ENCODE assay signal across 9 mouse cellular contexts in genomic region chr9:114842886-114843285, GRCm38 (mm10). TPM values are rescaled to one million over a fixed set of nuclear protein-coding genes. Genes with fewer than 3 reads are reported as not detected.
DNase-seq lines count a peak whose midpoint lies in the region; ATAC-seq and TF ChIP-seq lines count a peak whose summit lies in the region.
"Had no signal": no experiment of that assay in that cellular context is flagged by ENCODE, and none has a peak within 500 bp of the region (broad histone marks: within the 10 kb centered on the region; RNA-seq: fewer than 3 reads in every experiment).

No protein-coding gene starts in this region.

- H3K27ac ChIP-seq in forebrain, embryonic 11.5 days (ENCODE audit: low read depth, low read length) = no peak overlapping the region
- no peak overlapping the region for H3K27ac ChIP-seq in hindbrain, embryonic 10.5 days
- no peak overlapping the region for H3K27ac ChIP-seq in limb, embryonic 14.5 days (replicated peaks; ENCODE audit: low read depth, low read length)
- H3K27ac ChIP-seq in midbrain, embryonic 16.5 days (ENCODE audit: low read length) = no peak overlapping the region
- H3K27ac ChIP-seq: macrophage had no signal

- H3K36me3 ChIP-seq in forebrain, embryonic 11.5 days (ENCODE audit: control insufficient read depth, insufficient read depth, low read length) = no peaks in the 10 kb centered on the region
- peaks cover 4% of the 10 kb centered on the region; the same call in 1 of the 2 replicates for H3K36me3 ChIP-seq in hindbrain, embryonic 10.5 days
- H3K36me3 ChIP-seq in limb, embryonic 14.5 days (ENCODE audit: control insufficient read depth, insufficient read depth, low read length) = no peaks in the 10 kb centered on the region
- no peaks in the 10 kb centered on the region for H3K36me3 ChIP-seq in midbrain, embryonic 16.5 days (ENCODE audit: control insufficient read depth, insufficient read depth, low read length)

- peaks cover 6% of the 10 kb centered on the region; the same call in 1 of the 2 replicates for H3K4me1 ChIP-seq in forebrain, embryonic 11.5 days (replicated peaks; ENCODE audit: control insufficient read depth, insufficient read depth, low read length)
- H3K4me1 ChIP-seq in hindbrain, embryonic 10.5 days (replicated peaks) = peaks cover 27% of the 10 kb centered on the region
- H3K4me1 ChIP-seq in limb, embryonic 14.5 days (ENCODE audit: control insufficient read depth, insufficient read depth, low read length) = peaks cover 9% of the 10 kb centered on the region; the same call in 1 of the 2 replicates
- peaks cover 2% of the 10 kb centered on the region; the same call in 1 of the 2 replicates for H3K4me1 ChIP-seq in midbrain, embryonic 16.5 days (ENCODE audit: control insufficient read depth, insufficient read depth, low read length)

- H3K4me2 ChIP-seq in forebrain, embryonic 11.5 days (ENCODE audit: low read depth, low read length, severe bottlenecking) = peak overlapping the region; percentile 98
- H3K4me2 ChIP-seq in limb, embryonic 14.5 days (replicated peaks; ENCODE audit: low read depth, low read length, severe bottlenecking) = peak overlapping the region; percentile 98
- H3K4me2 ChIP-seq in midbrain, embryonic 16.5 days (ENCODE audit: low read length) = peak overlapping the region; percentile 100; the same call in 1 of the 2 replicates

- peak; percentile 47 for DNase-seq in adrenal gland, postnatal 10 days
- DNase-seq in forebrain, embryonic 11.5 days (ENCODE audit: low spot score) = peak; percentile 55
- no peak for DNase-seq in hindbrain, embryonic 10.5 days (ENCODE audit: low spot score)
- DNase-seq in limb, embryonic 14.5 days (ENCODE audit: low spot score) = no peak
- DNase-seq in right cerebral cortex, postnatal 4 days = no peak
- DNase-seq in layer of hippocampus, postnatal 10 days (ENCODE audit: low spot score in 2 of 2) = no peak

- WGBS in forebrain, embryonic 11.5 days = 15% methylated on average over 9 of the region's 9 CpGs
- 20% methylated on average over 9 of the region's 9 CpGs for WGBS in hindbrain, embryonic 10.5 days
- 38% methylated on average over 9 of the region's 9 CpGs for WGBS in limb, embryonic 14.5 days
- WGBS in midbrain, embryonic 16.5 days = 30% methylated on average over 9 of the region's 9 CpGs

- no peaks in the 10 kb centered on the region for H3K9me3 ChIP-seq in forebrain, embryonic 11.5 days (ENCODE audit: control insufficient read depth, low read length)
- H3K9me3 ChIP-seq in hindbrain, embryonic 10.5 days = no peaks in the 10 kb centered on the region
- no peaks in the 10 kb centered on the region for H3K9me3 ChIP-seq in limb, embryonic 14.5 days (ENCODE audit: control insufficient read depth, low read length)
- no peaks in the 10 kb centered on the region for H3K9me3 ChIP-seq in midbrain, embryonic 16.5 days (replicated peaks; ENCODE audit: control insufficient read depth, low read length, poor library complexity, severe bottlenecking)

- no peaks in the 10 kb centered on the region; the same call in 1 of the 2 replicates for H3K27me3 ChIP-seq in forebrain, embryonic 11.5 days (ENCODE audit: control insufficient read depth, insufficient read depth, low read length)
- H3K27me3 ChIP-seq in hindbrain, embryonic 10.5 days (ENCODE audit: insufficient read depth, poor library complexity, severe bottlenecking) = peaks cover 46% of the 10 kb centered on the region
- no peaks in the 10 kb centered on the region for H3K27me3 ChIP-seq in limb, embryonic 14.5 days (ENCODE audit: control insufficient read depth, insufficient read depth, low read length)
- peaks cover 21% of the 10 kb centered on the region for H3K27me3 ChIP-seq in midbrain, embryonic 16.5 days (ENCODE audit: control insufficient read depth, insufficient read depth, low read depth, low read length)

- no peak for TF ChIP-seq POLR2A in limb, embryonic 14.5 days (IDR thresholded peaks at IDR 0.05; ENCODE audit: borderline replicate concordance, extremely low read depth, insufficient read depth, insufficient read length)

- H3K9ac ChIP-seq in forebrain, embryonic 11.5 days (ENCODE audit: low read length) = 0 out of 2 replicates have a peak overlapping the region, but pooled peaks have one; percentile 74
- H3K9ac ChIP-seq in limb, embryonic 14.5 days (ENCODE audit: low read depth, low read length, severe bottlenecking) = no peak overlapping the region; the same call in 1 of the 2 replicates
- H3K9ac ChIP-seq in midbrain, embryonic 16.5 days (ENCODE audit: low read depth, low read length) = no peak overlapping the region

- H3K4me3 ChIP-seq in forebrain, embryonic 11.5 days (ENCODE audit: low read depth, low read length) = peak overlapping the region; percentile 69
- peak overlapping the region; percentile 75 for H3K4me3 ChIP-seq in hindbrain, embryonic 10.5 days
- peak overlapping the region; percentile 72 for H3K4me3 ChIP-seq in limb, embryonic 14.5 days (replicated peaks; ENCODE audit: low read length)
- no peak overlapping the region for H3K4me3 ChIP-seq in midbrain, embryonic 16.5 days (ENCODE audit: low read depth, low read length)

- ATAC-seq in forebrain, embryonic 11.5 days (replicated peaks; ENCODE audit: low FRiP score) = no peak
- ATAC-seq in limb, embryonic 14.5 days (ENCODE audit: low FRiP score, low read depth) = no peak
- ATAC-seq in midbrain, embryonic 16.5 days = no peak
- no peak for ATAC-seq in cerebellum, adult (ENCODE audit: insufficient number of reproducible peaks, low FRiP score, low TSS enrichment)

RNA-seq across cellular contexts. Expression of gene Cmtm8, which starts 1.1 kb away (rescaled TPM):
- total RNA-seq in adrenal gland, postnatal 10 days (2021) = 10 to 100 TPM; 12.6 to 17.3 TPM
- 19.1 and 21.2 TPM in 2 replicates for polyA plus RNA-seq in forebrain, embryonic 11.5 days (2014; fragmentation: Nextera tagmentation; extraction: Ambion mirVana)
- 31.7 and 35.3 TPM in 2 replicates for polyA plus RNA-seq in hindbrain, embryonic 10.5 days (2016; fragmentation: Nextera tagmentation; extraction: Ambion mirVana)
- 14.2 and 19.7 TPM in 2 replicates for polyA plus RNA-seq in limb, embryonic 14.5 days (2012; rRNA removed)
- 19.2 and 20.5 TPM in 2 replicates for polyA plus RNA-seq in limb, embryonic 14.5 days (2014; fragmentation: Nextera tagmentation; extraction: Ambion mirVana)
- polyA plus RNA-seq in midbrain, embryonic 16.5 days (2015; fragmentation: Nextera tagmentation; extraction: Ambion mirVana) = 8.3 and 8.5 TPM in 2 replicates
- 1 to 10 TPM; 1.7 to 2.9 TPM for total RNA-seq in layer of hippocampus, postnatal 10 days (2021)

Comparison
In these comparisons a context has a peak if more than half of its experiments do, and no peak if none do; other contexts are left out.
1. DNase-seq: peak in adrenal gland, postnatal 10 days (single experiment) and forebrain, embryonic 11.5 days (single experiment); none in hindbrain, embryonic 10.5 days (single experiment), limb, embryonic 14.5 days (single experiment), right cerebral cortex, postnatal 4 days (single experiment) and layer of hippocampus, postnatal 10 days (0 of 2).
2. Peak in every context shown above with its lines, with median percentiles within 50 percentile points of each other: H3K4me2 ChIP-seq.